Mouse (Mus musculus): ENCODE measurements around the gene Primpol. TPM values are rescaled to one million over a fixed set of nuclear protein-coding genes. Genes with fewer than 3 reads are reported as not detected.

The Primpol gene
- total and polyA plus RNA-seq, 3 experiments, result 7.1 to 11.6 TPM; not detected in 1

- peaks cover 10% of the 10 kb centered on the region for H3K79me2 ChIP-seq (ENCODE audit: control insufficient read depth, insufficient read depth, low read length, poor library complexity)
- DNase-seq (ENCODE audit: low read depth, low spot score), result no peak
- peaks cover 0 to 9% of the 10 kb centered on the region in 2 experiments; a peak in 2 of 4 replicates for H3K4me1 ChIP-seq (ENCODE audit: control insufficient read depth in 1 of 2, insufficient read depth in 2 of 2, low read length in 2 of 2)
- no peak overlapping the region for H3K9ac ChIP-seq (ENCODE audit: control insufficient read depth, low read depth, low read length, poor library complexity, severe bottlenecking)
- H3K4me3 ChIP-seq (ENCODE audit: control insufficient read depth in 1 of 2, insufficient read depth in 1 of 2, low read depth in 2 of 2, low read length in 2 of 2), result no peak overlapping the region
- no peaks in the 10 kb centered on the region for H3K27me3 ChIP-seq (ENCODE audit: control insufficient read depth in 1 of 2, insufficient read depth in 2 of 2, low read length in 2 of 2)
- H3K27ac ChIP-seq (ENCODE audit: control insufficient read depth, low read depth, low read length), result no peak overlapping the region
- TF ChIP-seq USF1 (IDR thresholded peaks at IDR 0.05; ENCODE audit: low read depth, low read length) (no peak), HCFC1 (IDR thresholded peaks at IDR 0.05; ENCODE audit: low read depth, low read length) (no peak), GABPA (IDR thresholded peaks at IDR 0.05; ENCODE audit: low read depth, low read length) (no peak), MEF2A (IDR thresholded peaks at IDR 0.05; ENCODE audit: extremely low read depth, insufficient replicate concordance, low read depth, low read length, poor library complexity, severe bottlenecking) (no peak), POLR2AphosphoS5 (IDR thresholded peaks at IDR 0.05; ENCODE audit: borderline replicate concordance, low read depth, low read length) (no peak), NRF1 (IDR thresholded peaks at IDR 0.05; ENCODE audit: insufficient read depth, low read depth, low read length, poor library complexity, severe bottlenecking) (no peak), CHD1 (IDR thresholded peaks at IDR 0.05; ENCODE audit: low read depth, low read length) (no peak), MYB (IDR thresholded peaks at IDR 0.05; ENCODE audit: low read depth, low read length) (no peak), MAX (IDR thresholded peaks at IDR 0.05; ENCODE audit: low read length) (no peak), NELFE (IDR thresholded peaks at IDR 0.05; ENCODE audit: low read depth, low read length) (no peak), MYC (IDR thresholded peaks at IDR 0.05; ENCODE audit: low read depth, low read length) (no peak)
- H3K9me3 ChIP-seq (replicated peaks; ENCODE audit: insufficient read depth, low read length), result no peaks in the 10 kb centered on the region
- peaks cover 2 to 11% of the 10 kb centered on the region in 2 experiments; a peak in 3 of 4 replicates for H3K36me3 ChIP-seq (ENCODE audit: control insufficient read depth in 1 of 2, insufficient read depth in 2 of 2, low read length in 2 of 2)
Measured at GRCm38 (mm10) chr8:46613377-46613776, 3.6 kb downstream of the Primpol start.

GRCm38 (mm10) chr8:46612913-46613312 is 4.1 kb downstream of the Primpol start:
- peaks cover 2 to 11% of the 10 kb centered on the region in 2 experiments; a peak in 3 of 4 replicates for H3K36me3 ChIP-seq (ENCODE audit: control insufficient read depth in 1 of 2, insufficient read depth in 2 of 2, low read length in 2 of 2)
- no peaks in the 10 kb centered on the region for H3K27me3 ChIP-seq (ENCODE audit: control insufficient read depth in 1 of 2, insufficient read depth in 2 of 2, low read length in 2 of 2)
- no peak for DNase-seq (ENCODE audit: low read depth, low spot score)
- no peak overlapping the region for H3K27ac ChIP-seq (ENCODE audit: control insufficient read depth, low read depth, low read length)
- peaks cover 6% of the 10 kb centered on the region for H3K79me2 ChIP-seq (ENCODE audit: control insufficient read depth, insufficient read depth, low read length, poor library complexity)
- H3K4me3 ChIP-seq (ENCODE audit: control insufficient read depth in 1 of 2, insufficient read depth in 1 of 2, low read depth in 2 of 2, low read length in 2 of 2), result no peak overlapping the region
- TF ChIP-seq POLR2AphosphoS2 (IDR thresholded peaks at IDR 0.05; ENCODE audit: low read length) (no peak), HCFC1 (IDR thresholded peaks at IDR 0.05; ENCODE audit: low read depth, low read length) (no peak), MAX (IDR thresholded peaks at IDR 0.05; ENCODE audit: low read length) (no peak), CHD1 (IDR thresholded peaks at IDR 0.05; ENCODE audit: low read depth, low read length) (no peak), ZMIZ1 (IDR thresholded peaks at IDR 0.05; ENCODE audit: low read depth, low read length) (no peak), MAZ (IDR thresholded peaks at IDR 0.05; ENCODE audit: low read depth, low read length) (no peak), CTCF (IDR thresholded peaks at IDR 0.05 in 2 of 3, conservative IDR thresholded peaks at IDR 0.05 in 1 of 3; ENCODE audit: control insufficient read depth in 1 of 3, insufficient read depth in 1 of 3, low read depth in 2 of 3, low read length in 3 of 3, poor library complexity in 1 of 3, severe bottlenecking in 1 of 3) (no peak), EP300 (IDR thresholded peaks at IDR 0.05; ENCODE audit: low read depth in 1 of 2, low read length in 2 of 2) (no peak), RAD21 (IDR thresholded peaks at IDR 0.05; ENCODE audit: low read depth, low read length) (no peak), POLR2A (IDR thresholded peaks at IDR 0.05; ENCODE audit: control insufficient read depth in 1 of 2, insufficient read depth in 1 of 2, low read depth in 1 of 2, low read length in 2 of 2, poor library complexity in 1 of 2) (no peak), E2F4 (IDR thresholded peaks at IDR 0.05; ENCODE audit: borderline replicate concordance, low read depth, low read length) (no peak), USF2 (IDR thresholded peaks at IDR 0.05; ENCODE audit: borderline replicate concordance in 1 of 2, insufficient read depth in 1 of 2, low read depth in 1 of 2, low read length in 2 of 2) (no peak), JUND (IDR thresholded peaks at IDR 0.05; ENCODE audit: low read depth, low read length) (no peak), MAFK (IDR thresholded peaks at IDR 0.05; ENCODE audit: borderline replicate concordance, low read depth, low read length) (no peak), ELF1 (IDR thresholded peaks at IDR 0.05; ENCODE audit: low read depth, low read length) (no peak), TCF12 (IDR thresholded peaks at IDR 0.05; ENCODE audit: low read depth, low read length) (no peak), MYB (IDR thresholded peaks at IDR 0.05; ENCODE audit: low read depth, low read length) (no peak), MEF2A (IDR thresholded peaks at IDR 0.05; ENCODE audit: extremely low read depth, insufficient replicate concordance, low read depth, low read length, poor library complexity, severe bottlenecking) (no peak), SMC3 (IDR thresholded peaks at IDR 0.05; ENCODE audit: low read depth, low read length) (no peak), KAT2A (conservative IDR thresholded peaks at IDR 0.05; ENCODE audit: low read depth, low read length) (no peak)
- H3K4me1 ChIP-seq (ENCODE audit: control insufficient read depth in 1 of 2, insufficient read depth in 2 of 2, low read length in 2 of 2), result peaks cover 0 to 9% of the 10 kb centered on the region in 2 experiments; a peak in 2 of 4 replicates
- H3K9ac ChIP-seq (ENCODE audit: control insufficient read depth, low read depth, low read length, poor library complexity, severe bottlenecking), result no peak overlapping the region
- H3K9me3 ChIP-seq (replicated peaks; ENCODE audit: insufficient read depth, low read length), result no peaks in the 10 kb centered on the region
